Mouse (Mus musculus) stomach, embryonic 15.5 days (tissue): ENCODE data around the gene Nup107. TPM values are rescaled to one million over a fixed set of nuclear protein-coding genes. Genes with fewer than 3 reads are reported as not detected.

Source experiments
- ATAC-seq: fragments of 200-750 bp; cut with Nextera tagmentation; 2 replicates; pipeline ENCODE4 v1.8.0; 2017; ENCODE audit warnings: low read depth, moderate number of reproducible peaks, moderate TSS enrichment; ENCODE audit not compliant: insufficient read depth, low FRiP score
- H3K27ac ChIP-seq: fragments of 300-500 bp; sonication (generic); 2 replicates; pipeline ENCODE4 v1.5.1; 2015; ENCODE audit warnings: mild to moderate bottlenecking, inconsistent platforms
- H3K27me3 ChIP-seq: fragments of 300-500 bp; sonication (generic); replicated peaks from 2 replicates; pipeline ENCODE4 v1.6.1; 2015; ENCODE audit warnings: inconsistent platforms
- H3K36me3 ChIP-seq: fragments of 300-500 bp; sonication (generic); 2 replicates; pipeline ENCODE4 v1.6.1; 2015; ENCODE audit warnings: inconsistent platforms
- H3K4me1 ChIP-seq: fragments of 300-500 bp; sonication (generic); 2 replicates; pipeline ENCODE4 v1.6.1; 2015; ENCODE audit warnings: inconsistent platforms
- H3K4me2 ChIP-seq: fragments of 300-500 bp; sonication (generic); 2 replicates; pipeline ENCODE4 v1.6.1; 2015; ENCODE audit warnings: mild to moderate bottlenecking, inconsistent platforms
- H3K4me3 ChIP-seq: fragments of 300-500 bp; sonication (generic); replicated peaks from 2 replicates; pipeline ENCODE4 v1.5.1; 2015; ENCODE audit warnings: inconsistent platforms
- H3K9ac ChIP-seq: fragments of 300-500 bp; sonication (generic); 2 replicates; pipeline ENCODE4 v1.6.1; 2015; ENCODE audit warnings: inconsistent platforms
- H3K9me3 ChIP-seq: fragments of 300-500 bp; sonication (generic); 2 replicates; pipeline ENCODE4 v1.6.1; 2016; ENCODE audit warnings: inconsistent platforms
- WGBS: fragments of 180-500 bp; shearing (Covaris S2); methylation state at CpG from one replicate; pipeline ENCODE4 v1.1.7; 2015; 5-methylcytosine and 5-hydroxymethylcytosine counted together
- polyA plus RNA-seq: library from polyadenylated mRNA; unstranded; fragments of >200 nt; fragmentation: Nextera tagmentation; extraction: Ambion mirVana; gene quantifications from 2 replicates; pipeline ENCODE4 v1.2.1, GENCODE M21; 2015

The Nup107 gene
- polyA plus RNA-seq, 1 experiment from 2014 or later: 64.8 TPM

- Histone ChIP-seq H3K27me3 (no peaks in the 10 kb centered on the region), H3K9me3 (no peaks in the 10 kb centered on the region), H3K4me2 (no peak overlapping the region), H3K27ac (no peak overlapping the region), H3K9ac (no peak overlapping the region), H3K4me3 (no peak overlapping the region), H3K4me1 (no peaks in the 10 kb centered on the region), H3K36me3 (peaks cover 38% of the 10 kb centered on the region)
- no peak for ATAC-seq
- 92% methylated on average over 5 of the region's 5 CpGs for WGBS
These were observed 25.7 kb downstream of the Nup107 start for GRCm38 (mm10) chr10:117766896-117767160.

GRCm38 (mm10) chr10:117766111-117766895 lies 26.2 kb downstream of the Nup107 start:
- Histone ChIP-seq H3K36me3 (peaks cover 43% of the 10 kb centered on the region), H3K4me3 (no peak overlapping the region)
- 87% methylated on average over 16 of the region's 16 CpGs for WGBS

GRCm38 (mm10) chr10:117765116-117765894 lies 27.2 kb downstream of the Nup107 start:
- Histone ChIP-seq H3K9me3 (no peaks in the 10 kb centered on the region), H3K9ac (no peak overlapping the region), H3K4me3 (no peak overlapping the region), H3K4me1 (no peaks in the 10 kb centered on the region), H3K4me2 (no peak overlapping the region), H3K27ac (no peak overlapping the region), H3K36me3 (peaks cover 52% of the 10 kb centered on the region), H3K27me3 (no peaks in the 10 kb centered on the region)
- no peak for ATAC-seq
- WGBS: 94% methylated on average over 11 of the region's 11 CpGs

More at GRCm38 (mm10) chr10:117766111-117766895, 26.2 kb downstream of the Nup107 start:
- ATAC-seq: no peak
- no peaks in the 10 kb centered on the region for H3K9me3 ChIP-seq
- H3K4me2 ChIP-seq: no peak overlapping the region
- no peaks in the 10 kb centered on the region for H3K27me3 ChIP-seq
- no peaks in the 10 kb centered on the region for H3K4me1 ChIP-seq
- H3K27ac ChIP-seq: no peak overlapping the region
- H3K9ac ChIP-seq: no peak overlapping the region

- 86% methylated on average over 6 of the region's 6 CpGs for WGBS
- ATAC-seq: no peak
- no peak overlapping the region for H3K4me3 ChIP-seq
These were observed 27.9 kb downstream of the Nup107 start for GRCm38 (mm10) chr10:117764598-117764997.

GRCm38 (mm10) chr10:117763588-117764190 lies 28.8 kb downstream of the Nup107 start:
- no peak for ATAC-seq
- WGBS: 95% methylated on average over 16 of the region's 16 CpGs
- Histone ChIP-seq H3K9me3 (no peaks in the 10 kb centered on the region), H3K36me3 (peaks cover 55% of the 10 kb centered on the region), H3K4me2 (no peak overlapping the region), H3K27ac (no peak overlapping the region), H3K9ac (no peak overlapping the region), H3K4me3 (no peak overlapping the region), H3K27me3 (no peaks in the 10 kb centered on the region), H3K4me1 (no peaks in the 10 kb centered on the region)

More at GRCm38 (mm10) chr10:117764598-117764997, 27.9 kb downstream of the Nup107 start:
- Histone ChIP-seq H3K9me3 (no peaks in the 10 kb centered on the region), H3K27me3 (no peaks in the 10 kb centered on the region), H3K36me3 (peaks cover 50% of the 10 kb centered on the region), H3K9ac (no peak overlapping the region), H3K4me1 (no peaks in the 10 kb centered on the region), H3K4me2 (no peak overlapping the region), H3K27ac (no peak overlapping the region)

- Histone ChIP-seq H3K27me3 (no peaks in the 10 kb centered on the region), H3K4me3 (no peak overlapping the region), H3K4me2 (no peak overlapping the region), H3K36me3 (peaks cover 48% of the 10 kb centered on the region), H3K4me1 (no peaks in the 10 kb centered on the region), H3K9me3 (no peaks in the 10 kb centered on the region), H3K9ac (no peak overlapping the region), H3K27ac (no peak overlapping the region)
- 97% methylated on average over 12 of the region's 12 CpGs for WGBS
- ATAC-seq: no peak
These were observed 29.5 kb downstream of the Nup107 start for GRCm38 (mm10) chr10:117762966-117763365.

- Histone ChIP-seq H3K4me2 (no peak overlapping the region), H3K27me3 (no peaks in the 10 kb centered on the region), H3K36me3 (peaks cover 50% of the 10 kb centered on the region), H3K4me1 (no peaks in the 10 kb centered on the region), H3K4me3 (no peak overlapping the region), H3K9ac (no peak overlapping the region), H3K9me3 (no peaks in the 10 kb centered on the region), H3K27ac (no peak overlapping the region)
- 87% methylated on average over 2 of the region's 2 CpGs for WGBS
- no peak for ATAC-seq
These were observed 30.1 kb downstream of the Nup107 start for GRCm38 (mm10) chr10:117762281-117762830.

- Histone ChIP-seq H3K36me3 (peaks cover 53% of the 10 kb centered on the region), H3K4me1 (no peaks in the 10 kb centered on the region)
- WGBS: 92% methylated on average over 6 of the region's 6 CpGs
These were observed 31.0 kb downstream of the Nup107 start for GRCm38 (mm10) chr10:117761551-117761950.

GRCm38 (mm10) chr10:117760831-117761335 lies 31.6 kb downstream of the Nup107 start:
- no peaks in the 10 kb centered on the region for H3K27me3 ChIP-seq
- H3K4me1 ChIP-seq: no peaks in the 10 kb centered on the region
- H3K9me3 ChIP-seq: no peaks in the 10 kb centered on the region
- WGBS: 92% methylated on average over 9 of the region's 9 CpGs
- no peak overlapping the region for H3K9ac ChIP-seq
- peaks cover 47% of the 10 kb centered on the region for H3K36me3 ChIP-seq
- ATAC-seq: no peak
- no peak overlapping the region for H3K4me2 ChIP-seq
- H3K4me3 ChIP-seq: no peak overlapping the region
- no peak overlapping the region for H3K27ac ChIP-seq

More at GRCm38 (mm10) chr10:117761551-117761950, 31.0 kb downstream of the Nup107 start:
- Histone ChIP-seq H3K27me3 (no peaks in the 10 kb centered on the region), H3K27ac (no peak overlapping the region), H3K9ac (no peak overlapping the region), H3K4me2 (no peak overlapping the region), H3K4me3 (no peak overlapping the region), H3K9me3 (no peaks in the 10 kb centered on the region)
- no peak for ATAC-seq

- Histone ChIP-seq H3K9me3 (no peaks in the 10 kb centered on the region), H3K4me1 (no peaks in the 10 kb centered on the region), H3K27ac (no peak overlapping the region), H3K9ac (no peak overlapping the region), H3K27me3 (no peaks in the 10 kb centered on the region), H3K4me2 (no peak overlapping the region), H3K4me3 (no peak overlapping the region), H3K36me3 (peaks cover 50% of the 10 kb centered on the region)
- 91% methylated on average over 10 of the region's 10 CpGs for WGBS
- no peak for ATAC-seq
These were observed 32.5 kb downstream of the Nup107 start for GRCm38 (mm10) chr10:117759844-117760630.
